Mouse (Mus musculus): ENCODE data around the gene Mgat4c.
"Not testable (repeated sequence)": the region's sequence is repeated elsewhere in the genome, so short reads cannot be mapped to it uniquely, and the experiment has no call there.

Mgat4c gene

DNA sequence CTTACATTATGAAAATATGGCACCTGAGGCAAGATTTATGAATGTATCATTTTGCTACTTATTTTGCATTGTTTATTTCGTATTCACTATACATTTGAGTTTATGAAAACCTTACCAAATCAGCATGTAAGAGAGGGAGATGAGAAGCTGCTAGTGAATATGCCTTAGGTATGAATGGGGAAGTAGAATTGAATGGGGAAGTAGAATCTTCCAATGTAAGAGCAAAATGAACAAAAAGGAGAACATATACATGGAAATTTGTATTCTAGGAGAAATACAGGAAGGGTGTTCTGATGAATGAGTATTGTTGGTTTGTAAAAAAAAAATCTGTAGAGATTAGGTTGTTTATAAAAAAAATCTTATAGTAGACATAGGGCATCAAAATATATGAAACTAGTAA is 441.9 kb downstream of the Mgat4c start:
- no peak for DNase-seq (ENCODE audit: extremely low spot score, low spot score)

DNA sequence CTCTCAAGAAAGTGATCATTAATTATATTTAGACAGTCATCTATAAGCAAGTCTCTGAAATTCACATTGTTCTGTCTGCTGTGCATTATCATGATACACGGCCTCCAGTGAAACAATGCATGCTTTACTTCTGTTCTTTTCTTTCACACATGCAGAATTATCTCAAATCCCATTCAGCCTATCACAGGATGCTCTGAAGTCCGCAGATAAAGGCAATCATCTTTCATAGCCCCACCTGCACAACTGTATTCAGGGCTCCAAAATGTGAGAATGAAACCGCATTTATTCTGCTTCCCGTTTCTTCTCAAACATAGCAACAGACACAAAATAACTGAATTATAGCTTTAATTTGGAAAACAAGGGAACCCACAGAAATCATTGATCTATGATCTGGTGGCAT is 446.1 kb downstream of the Mgat4c start:
- no peak for DNase-seq (ENCODE audit: extremely low spot score, low spot score)

DNA sequence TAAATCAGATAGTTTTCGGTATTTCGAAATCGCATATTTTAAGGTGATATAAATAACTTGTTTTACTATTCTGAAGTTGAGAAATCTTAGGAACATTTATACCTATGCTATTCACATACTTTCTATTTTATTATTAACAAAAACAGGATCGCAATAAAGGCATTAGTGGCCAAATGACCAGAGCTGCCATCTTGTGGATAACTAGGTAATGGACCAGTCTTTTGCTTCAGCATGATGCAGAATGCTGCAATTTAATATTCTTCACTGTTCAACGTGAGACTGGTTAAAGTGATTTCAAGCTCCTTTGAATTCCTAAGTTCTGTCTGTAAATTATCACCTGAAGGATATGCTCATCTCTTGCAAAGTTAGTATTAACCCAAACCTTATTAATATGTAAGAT is 473.6 kb downstream of the Mgat4c start:
- no peak for DNase-seq (ENCODE audit: extremely low spot score, low spot score)

DNA sequence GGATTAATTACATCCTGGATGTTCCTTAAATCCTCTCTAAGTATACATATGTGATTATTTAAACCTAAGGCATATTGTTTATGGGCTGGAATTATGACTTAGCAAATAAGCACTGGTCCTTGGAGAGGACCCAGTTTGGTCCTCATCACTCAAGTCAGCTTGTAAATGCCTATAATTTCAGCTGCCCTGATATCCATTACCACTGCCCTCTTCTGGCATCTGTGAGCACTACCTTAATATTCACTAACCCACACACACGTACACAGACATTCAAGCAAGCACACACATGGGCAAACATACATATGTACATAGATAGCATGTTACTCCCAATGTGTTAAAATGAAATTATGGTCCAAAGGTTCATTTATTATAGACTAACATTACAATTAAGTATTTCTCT is 474.6 kb downstream of the Mgat4c start:
- no peak for DNase-seq (ENCODE audit: extremely low spot score, low spot score)

DNA sequence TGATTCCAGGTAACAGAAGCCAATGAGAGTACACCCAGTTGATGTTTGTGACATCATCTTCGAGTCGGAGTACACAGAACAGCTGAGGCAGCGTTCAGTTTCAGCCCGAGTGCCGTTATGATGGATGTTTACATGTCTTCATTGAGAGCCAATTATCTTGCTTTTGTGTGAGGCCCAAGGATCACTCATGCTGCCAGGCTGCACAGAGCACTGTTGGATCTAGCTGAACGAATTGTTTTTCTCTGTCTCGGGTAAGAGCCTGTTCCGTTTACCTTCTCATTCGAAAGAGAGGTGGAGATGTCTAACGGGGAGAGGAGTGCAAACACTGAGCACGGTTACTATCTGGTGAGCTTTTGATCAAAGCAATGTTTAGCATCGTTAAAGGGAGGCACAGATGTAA is 477.5 kb downstream of the Mgat4c start:
- no peak for DNase-seq (ENCODE audit: extremely low spot score, low spot score)

DNA sequence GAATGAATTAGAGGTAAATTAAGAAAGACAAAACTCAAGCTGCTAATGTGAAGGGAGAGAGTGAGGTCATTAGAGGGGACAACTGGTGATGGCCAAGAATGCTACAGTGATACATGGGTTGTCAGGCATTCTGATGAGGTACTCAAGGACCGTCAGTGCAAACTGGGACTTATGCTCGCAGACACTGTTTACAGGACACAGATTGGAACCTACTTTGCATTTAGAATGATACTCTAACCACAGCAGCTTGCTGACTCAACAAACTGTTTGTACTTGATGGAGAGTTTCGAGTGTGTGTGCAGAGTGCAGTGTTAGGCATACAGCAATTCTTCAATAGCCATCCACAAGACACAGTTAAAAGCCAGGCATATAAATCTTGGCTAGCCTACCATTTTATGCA is 503.4 kb downstream of the Mgat4c start:
- no peak for DNase-seq (ENCODE audit: extremely low spot score, low spot score)

DNA sequence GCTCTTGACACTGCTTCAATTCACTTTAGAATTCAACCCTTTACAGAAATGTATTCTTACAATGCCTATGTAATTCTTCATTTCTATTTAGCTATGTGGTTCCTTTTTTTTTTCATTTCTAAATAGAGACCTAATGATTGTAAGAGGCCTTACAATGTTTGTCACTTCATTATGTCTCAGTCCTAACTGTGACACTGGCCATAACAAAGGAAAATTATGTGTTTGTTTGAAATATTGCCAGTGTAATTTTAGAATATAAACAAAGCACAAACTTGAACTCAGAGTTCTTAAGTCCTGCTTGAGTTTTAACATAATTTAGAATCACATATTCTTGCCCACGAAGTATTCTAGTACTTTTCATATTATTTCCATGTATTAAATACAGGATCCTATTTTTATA is 510.4 kb downstream of the Mgat4c start:
- DNase-seq (ENCODE audit: extremely low spot score, low spot score) = no peak

DNA sequence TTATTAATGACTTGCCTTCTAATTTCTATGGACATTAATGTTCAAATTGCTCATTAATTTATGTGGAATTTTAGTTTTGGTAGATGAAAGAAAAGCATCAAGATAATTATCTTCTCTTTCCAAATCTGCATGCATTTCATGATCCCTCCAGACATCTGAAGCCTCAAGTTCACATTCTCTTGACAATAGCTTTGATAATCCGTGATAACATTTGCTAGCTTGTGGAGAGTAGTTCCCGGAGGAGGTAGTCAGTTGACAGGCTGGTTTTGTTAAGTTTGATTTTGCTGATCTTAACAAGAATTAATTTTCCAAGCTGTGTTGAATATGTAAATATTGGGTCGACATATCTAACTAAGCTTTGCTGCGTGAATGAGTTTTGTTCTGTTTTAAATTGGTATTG is 515.6 kb downstream of the Mgat4c start:
- DNase-seq (ENCODE audit: extremely low spot score, low spot score) = no peak

DNA sequence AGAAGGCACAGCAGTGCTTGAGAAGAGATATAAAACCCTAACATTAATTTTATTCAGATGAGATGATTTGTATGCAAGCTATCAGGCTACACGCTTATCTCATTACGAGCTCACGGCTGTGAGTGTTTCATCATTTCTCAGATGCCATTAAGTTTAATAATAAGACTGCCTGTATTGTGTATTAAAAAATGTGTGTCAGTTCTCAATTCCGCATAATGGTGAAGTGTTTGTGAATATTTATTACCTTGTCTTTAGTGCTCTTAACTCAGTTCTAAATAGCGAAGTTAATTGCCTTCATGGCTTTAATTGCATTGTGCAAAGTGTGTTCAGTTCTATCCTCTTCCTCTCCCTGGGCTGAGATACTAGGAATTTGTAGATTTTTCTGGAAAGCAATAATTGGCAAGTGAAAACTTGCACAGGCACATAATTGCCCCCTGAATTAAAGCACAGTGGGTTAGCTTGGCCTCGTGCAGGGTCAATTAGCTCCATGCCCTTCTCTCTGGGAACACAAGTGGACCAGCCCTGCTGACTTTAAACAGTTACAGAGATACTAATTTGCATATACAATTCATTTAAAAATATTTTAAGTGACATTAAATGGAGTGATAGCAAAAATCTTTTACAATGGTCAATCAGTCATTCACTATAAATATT is 557.4 kb downstream of the Mgat4c start:
- no peak for DNase-seq (ENCODE audit: extremely low spot score, low spot score)

DNA sequence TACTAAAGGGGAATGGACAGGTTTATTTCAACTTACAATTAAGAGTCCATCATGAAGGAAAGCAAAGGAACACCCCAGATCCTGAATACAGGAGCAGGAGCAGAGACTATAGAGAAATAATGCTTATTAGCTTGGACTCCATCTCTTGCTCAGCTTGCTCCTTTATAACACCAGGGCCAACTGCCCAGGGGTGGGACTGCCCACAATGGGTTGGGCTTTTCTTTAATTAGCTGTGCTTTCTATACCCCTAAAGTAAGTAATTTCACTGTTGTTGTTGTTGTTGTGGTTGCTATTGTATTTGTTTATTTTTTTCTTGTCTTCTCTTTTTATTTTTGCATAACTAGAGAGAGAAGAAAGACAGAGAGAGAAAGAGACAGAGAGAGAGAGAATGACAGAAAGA is 562.6 kb downstream of the Mgat4c start:
- no peak for DNase-seq (ENCODE audit: extremely low spot score, low spot score)

DNA sequence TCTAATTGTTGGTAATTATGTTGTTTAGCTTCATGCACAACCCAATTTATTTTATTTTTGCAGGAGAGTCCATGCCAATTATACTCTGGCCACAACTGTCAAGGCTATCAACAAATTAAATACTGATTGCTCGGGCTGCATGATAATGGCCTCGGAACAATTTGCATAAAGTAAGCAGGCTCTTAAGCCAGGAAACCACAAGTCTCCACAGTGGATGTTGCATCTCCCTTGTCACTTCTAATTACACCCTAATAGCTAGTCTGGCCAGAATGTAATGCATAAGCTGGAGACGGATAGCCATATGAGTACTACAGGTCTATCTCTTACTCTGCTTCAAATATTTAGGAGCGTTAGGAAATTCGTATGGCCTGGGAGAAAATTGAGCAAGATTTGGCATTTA is 563.3 kb downstream of the Mgat4c start:
- no peak for DNase-seq (ENCODE audit: extremely low spot score, low spot score)

DNA sequence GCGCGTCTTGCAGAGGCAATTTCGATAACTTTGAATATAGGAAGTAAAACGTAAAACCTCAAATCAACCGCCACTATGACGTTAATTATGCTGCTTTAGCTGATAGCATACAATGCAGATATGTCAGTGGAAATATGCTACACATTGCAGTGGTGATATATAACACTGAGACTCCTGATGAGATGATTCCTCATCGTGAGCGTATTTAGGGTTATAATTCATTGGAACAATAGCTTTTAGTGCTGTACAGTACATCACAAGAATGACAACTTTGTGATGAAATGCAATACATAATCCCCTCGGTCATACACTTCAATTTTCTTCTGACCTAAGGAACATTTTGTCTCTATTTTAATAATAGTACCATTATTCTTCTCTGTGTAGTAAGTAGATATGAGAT is 564.0 kb downstream of the Mgat4c start:
- no peak for DNase-seq (ENCODE audit: extremely low spot score, low spot score)

DNA sequence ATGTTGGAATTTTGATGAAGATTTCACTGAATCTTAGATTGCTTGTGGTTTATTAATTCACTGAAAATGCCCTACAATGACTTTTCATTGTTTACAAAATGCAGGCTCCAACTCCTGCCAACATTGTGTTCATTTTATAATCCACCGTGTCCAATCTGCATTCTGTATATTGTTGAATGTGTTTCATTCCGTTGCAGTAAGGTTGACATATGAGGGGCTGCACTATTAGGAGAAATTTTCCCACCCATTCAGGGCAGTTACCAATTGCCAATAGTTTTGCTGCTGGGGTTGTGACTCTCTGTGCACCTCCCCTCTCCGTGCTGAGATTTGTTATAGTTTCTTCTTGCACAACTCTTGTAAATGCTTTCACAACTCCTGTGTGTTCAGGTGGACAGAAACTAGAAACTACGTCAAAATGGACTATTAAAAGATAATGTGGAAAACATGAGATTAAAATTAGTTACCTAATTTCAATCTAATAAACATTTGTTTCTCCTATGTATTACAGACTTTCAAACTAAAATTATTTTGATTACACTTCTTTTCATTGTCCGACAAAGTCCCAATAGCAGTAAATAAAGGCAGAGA is 627.7 kb downstream of the Mgat4c start:
- no peak for DNase-seq (ENCODE audit: extremely low spot score, low spot score)

DNA sequence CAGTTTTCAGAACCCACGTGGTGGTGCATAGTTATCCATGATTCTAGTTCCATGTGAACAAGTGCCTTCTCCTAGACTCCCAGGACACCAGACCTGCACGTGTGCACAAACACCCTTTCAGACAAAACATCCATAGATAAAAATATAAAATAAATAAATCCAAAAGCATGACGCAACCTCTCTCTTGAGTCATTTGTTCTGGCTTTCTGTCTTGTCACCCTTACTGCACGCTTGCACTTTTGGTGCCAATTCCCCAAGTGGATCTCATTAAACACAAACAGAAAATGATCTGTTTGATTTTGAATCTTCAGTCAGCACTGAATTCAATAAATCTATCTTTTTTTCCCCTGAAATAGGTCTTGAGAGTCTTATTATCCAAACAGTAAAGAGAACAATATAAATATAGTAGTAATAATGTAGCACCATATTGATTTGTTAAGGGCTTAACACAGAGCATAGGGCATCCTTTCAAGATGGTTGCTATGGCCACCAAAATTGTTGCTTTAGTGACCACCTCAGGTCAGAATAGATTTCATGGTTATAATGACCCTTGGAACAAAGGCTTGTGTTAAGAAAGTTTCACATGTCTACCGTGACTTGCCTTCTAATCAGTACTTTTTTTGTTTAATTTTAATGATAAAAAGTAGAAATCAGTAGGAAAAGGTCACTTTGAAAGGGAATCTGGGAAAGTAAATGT is 684.5 kb downstream of the Mgat4c start:
- no peak for DNase-seq (ENCODE audit: extremely low spot score, low spot score)

DNA sequence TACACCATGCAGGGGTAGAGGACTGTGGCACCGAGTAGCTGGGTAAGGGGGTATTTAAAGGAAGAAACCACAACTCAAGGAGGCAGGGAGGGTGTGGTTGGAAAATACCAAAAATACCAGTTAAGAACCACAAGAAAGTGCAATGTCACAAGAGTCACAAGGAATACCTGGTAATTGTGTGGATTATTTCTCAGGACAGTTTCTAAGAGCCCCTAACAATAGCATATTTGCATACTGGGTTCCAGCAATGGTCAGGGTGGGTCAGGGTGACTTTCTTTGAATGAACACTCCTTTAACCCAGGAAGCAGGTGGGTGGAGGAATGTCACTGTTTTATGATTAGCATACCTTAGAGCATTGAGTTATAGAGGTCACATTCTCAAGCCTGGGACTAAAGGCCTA is 689.3 kb downstream of the Mgat4c start:
- DNase-seq (ENCODE audit: extremely low spot score, low spot score) = no peak

DNA sequence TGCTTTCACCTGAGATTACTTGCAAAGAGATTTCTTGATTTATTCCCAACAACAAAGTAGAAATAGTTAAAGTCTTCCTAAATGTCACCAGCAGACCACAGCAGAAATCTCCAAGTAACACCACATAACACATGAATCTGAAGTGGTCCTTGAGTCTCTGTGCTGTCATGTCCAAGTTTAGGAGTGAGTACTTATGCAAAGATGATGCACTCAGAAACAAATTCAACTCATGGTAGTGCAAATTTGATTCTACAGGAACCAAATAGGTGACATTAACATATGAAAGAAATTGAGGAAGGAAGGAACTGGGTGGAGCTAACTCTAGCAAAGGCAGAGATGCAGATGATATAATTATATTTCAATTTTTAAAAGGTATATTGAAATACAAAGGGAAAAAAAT is 690.8 kb downstream of the Mgat4c start:
- DNase-seq (ENCODE audit: extremely low spot score, low spot score) = no peak

DNA sequence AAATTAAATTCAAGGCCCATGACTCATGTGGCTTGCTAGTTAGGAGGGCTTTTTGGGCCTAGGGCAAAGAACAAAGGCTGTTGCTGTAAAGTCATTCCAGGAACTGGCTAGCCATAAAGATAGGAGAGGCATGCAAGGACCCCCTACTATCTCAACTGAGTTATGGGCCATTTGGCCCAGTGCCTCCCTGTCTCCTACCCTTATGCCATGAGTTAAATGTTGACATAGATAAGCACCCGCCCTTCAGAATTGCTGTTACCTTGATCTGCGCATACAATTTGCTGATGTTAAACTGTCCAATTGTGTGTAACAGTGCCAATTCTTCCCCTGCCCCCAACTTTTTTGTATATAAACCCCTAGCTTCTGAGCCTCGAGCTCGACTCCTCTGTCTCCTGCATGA is 692.8 kb downstream of the Mgat4c start:
- no peak for DNase-seq (ENCODE audit: extremely low spot score, low spot score)

DNA sequence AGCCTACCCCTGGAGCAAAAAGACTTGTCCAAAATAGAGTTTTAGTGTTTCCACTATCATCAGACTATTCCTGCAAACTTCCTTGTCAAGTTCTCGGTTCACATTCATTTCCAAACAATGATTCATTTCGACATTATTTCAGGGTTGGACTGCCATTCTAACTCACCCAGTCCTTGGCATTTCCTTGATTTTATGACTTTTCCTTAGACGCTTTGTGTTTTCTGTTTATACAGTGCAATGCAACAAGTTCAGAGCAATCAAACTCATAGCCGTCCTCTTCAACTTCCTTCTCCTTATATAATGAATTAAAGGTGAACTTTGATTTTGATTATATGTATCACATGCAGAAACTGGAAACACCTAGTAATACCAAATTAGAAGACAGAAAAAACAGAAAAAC is 696.1 kb downstream of the Mgat4c start:
- no peak for DNase-seq (ENCODE audit: extremely low spot score, low spot score)

DNA sequence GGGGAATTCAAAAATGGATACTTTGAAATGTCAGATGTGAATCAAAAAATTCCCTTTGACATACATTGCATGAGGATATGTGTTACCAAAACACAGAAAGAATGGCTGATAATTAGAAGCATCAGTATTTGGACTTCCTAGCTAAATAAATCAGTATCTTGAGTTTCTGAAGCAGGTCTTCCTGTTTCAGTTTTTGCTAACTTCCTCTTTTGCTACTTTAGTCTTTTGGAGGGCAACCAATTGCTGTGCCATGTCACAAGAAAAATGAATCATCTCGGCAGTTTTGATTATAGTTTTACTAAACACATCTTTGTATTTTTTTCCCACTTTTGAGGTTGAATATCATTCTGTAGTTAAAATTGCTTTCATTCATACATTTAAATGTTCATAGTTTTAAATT is 707.9 kb downstream of the Mgat4c start:
- DNase-seq (ENCODE audit: extremely low spot score, low spot score) = no peak

DNA sequence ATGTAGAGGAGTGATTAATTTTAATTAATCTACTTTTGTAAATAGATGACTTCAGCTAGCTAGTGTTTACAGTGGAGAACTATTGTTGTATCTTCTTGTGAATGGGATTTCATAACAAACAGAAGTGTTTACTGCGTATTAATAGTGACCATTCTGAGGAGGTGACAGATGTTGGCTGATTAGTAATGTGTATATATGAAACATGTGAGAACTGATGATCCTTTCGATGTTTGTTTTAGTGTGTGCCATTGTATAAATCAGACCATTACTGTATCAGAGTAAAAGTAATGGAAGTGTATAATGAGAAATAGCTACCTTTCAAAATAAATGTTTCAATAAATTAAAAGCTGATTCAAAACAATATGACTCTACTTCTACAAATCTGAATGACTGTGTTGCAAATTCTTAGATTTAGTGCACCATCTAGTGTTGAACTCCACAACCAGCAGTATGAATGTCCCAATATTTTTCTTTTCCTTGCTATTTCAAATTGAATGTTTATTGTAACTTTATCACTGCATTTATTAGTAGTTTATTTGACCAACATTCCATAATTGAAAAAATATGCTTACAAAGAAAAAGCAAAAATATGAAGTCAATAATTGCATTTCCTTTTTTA is 736.5 kb downstream of the Mgat4c start:
- no peak for DNase-seq (ENCODE audit: extremely low spot score, low spot score)

DNA sequence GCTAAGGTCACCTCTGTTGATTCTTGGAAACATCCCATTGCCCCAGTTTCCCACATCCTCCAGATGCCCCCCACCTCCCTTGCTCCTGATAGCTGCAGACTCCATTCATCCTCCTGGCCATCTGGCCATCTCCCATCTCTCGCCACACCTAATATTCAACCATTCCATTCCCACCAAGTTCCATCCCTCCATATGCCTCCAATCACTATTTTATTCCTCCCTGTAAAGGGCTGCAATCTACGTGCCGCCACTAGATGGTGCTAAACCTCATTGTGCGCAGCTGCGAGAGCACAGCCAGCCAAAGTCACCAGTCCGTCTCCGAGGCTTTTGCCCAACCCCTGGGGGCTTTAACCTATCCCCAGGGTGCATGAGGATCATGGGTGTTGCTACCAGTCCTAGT is 753.8 kb downstream of the Mgat4c start:
- peak; percentile 36 for DNase-seq (ENCODE audit: extremely low spot score, low spot score)

DNA sequence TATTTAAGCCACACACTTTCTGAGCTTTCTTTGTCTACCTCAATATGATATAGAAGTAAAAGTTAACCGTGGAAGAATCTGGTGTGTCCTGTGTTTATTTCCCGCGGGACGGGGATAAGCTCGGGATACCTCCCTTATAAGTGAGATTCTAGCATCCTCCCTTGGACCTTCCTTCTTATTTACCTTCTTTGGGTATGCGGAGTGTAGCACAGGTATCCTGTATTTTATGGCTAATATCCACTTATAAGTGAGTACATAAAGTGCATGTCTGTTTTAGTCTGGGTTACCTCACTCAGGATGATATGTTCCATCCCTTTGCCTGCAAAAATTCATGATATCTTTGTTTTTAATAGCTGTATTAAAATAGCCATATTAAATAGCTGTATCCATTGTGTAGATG is 754.2 kb downstream of the Mgat4c start:
- DNase-seq (ENCODE audit: extremely low spot score, low spot score) = not testable (repeated sequence)
